Mouse (Mus musculus): Measurements from ENCODE around the gene Pdpn. TPM values are rescaled to one million over a fixed set of nuclear protein-coding genes. Genes with fewer than 3 reads are reported as not detected.
A peak's percentile ranks its signal among the peaks of the same experiment; 100 is the strongest.

The Pdpn gene
- polyA plus RNA-seq, 1 experiment from 2014 or later = 39.0 TPM

DNA sequence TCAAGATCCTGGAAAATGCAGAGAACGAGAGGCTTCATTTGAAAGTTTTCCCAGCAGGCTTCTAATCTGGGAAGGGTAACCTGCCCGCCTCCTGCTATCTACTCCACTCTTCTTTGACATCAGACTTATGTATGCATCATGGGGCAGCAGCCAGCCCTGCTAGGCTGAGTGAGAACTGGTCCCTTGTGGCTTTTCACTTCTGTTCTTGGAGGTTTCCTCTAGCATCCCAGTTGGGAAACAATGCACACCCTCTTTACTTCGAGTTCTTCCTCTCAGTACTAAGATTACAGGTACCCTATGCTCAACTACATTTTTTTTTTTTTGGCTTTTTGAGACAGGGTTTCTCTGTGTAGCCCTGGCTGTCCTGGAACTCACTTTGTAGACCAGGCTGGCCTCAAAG, 28.5 kb downstream of the Pdpn start:
- Histone ChIP-seq H3K4me1 (no peaks in the 10 kb centered on the region), H3K36me3 (peaks cover 7% of the 10 kb centered on the region), H3K27me3 (no peaks in the 10 kb centered on the region), H3K9ac (no peak overlapping the region), H3K27ac (no peak overlapping the region), H3K9me3 (no peaks in the 10 kb centered on the region), H3K4me3 (no peak overlapping the region), H3K4me2 (replicated peaks) (no peak overlapping the region)
- ATAC-seq (ENCODE audit: insufficient number of reproducible peaks, insufficient read depth, low FRiP score, low TSS enrichment) = no peak
- WGBS = 74% methylated on average over 3 of the region's 3 CpGs

DNA sequence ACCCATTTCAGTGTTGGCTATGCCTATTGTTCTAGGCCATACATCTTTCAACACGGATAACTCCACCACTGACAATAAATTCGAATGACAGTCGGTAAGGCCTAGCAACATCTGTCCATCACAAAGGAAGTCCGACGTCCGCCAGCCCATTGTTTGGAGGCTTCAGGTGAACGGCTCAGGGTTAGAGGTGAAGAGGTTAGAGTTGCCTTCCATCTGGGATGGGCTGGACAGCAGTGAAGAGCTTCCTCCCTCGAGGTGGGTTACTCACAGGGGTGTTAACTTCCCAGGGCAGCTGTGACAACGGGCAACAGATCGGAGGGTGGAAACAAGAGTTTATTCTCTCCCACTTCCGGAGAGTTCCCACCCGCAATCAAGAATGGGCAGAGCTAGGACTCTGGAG, 36.7 kb downstream of the Pdpn start:
- Histone ChIP-seq H3K27ac (no peak overlapping the region), H3K9ac (no peak overlapping the region), H3K27me3 (no peaks in the 10 kb centered on the region), H3K4me1 (peaks cover 6% of the 10 kb centered on the region; the same call in 1 of the 2 replicates), H3K36me3 (no peaks in the 10 kb centered on the region), H3K4me3 (no peak overlapping the region), H3K4me2 (replicated peaks) (no peak overlapping the region), H3K9me3 (no peaks in the 10 kb centered on the region)
- ATAC-seq (ENCODE audit: insufficient number of reproducible peaks, insufficient read depth, low FRiP score, low TSS enrichment) = no peak
- 79% methylated on average over 12 of the region's 12 CpGs for WGBS

DNA sequence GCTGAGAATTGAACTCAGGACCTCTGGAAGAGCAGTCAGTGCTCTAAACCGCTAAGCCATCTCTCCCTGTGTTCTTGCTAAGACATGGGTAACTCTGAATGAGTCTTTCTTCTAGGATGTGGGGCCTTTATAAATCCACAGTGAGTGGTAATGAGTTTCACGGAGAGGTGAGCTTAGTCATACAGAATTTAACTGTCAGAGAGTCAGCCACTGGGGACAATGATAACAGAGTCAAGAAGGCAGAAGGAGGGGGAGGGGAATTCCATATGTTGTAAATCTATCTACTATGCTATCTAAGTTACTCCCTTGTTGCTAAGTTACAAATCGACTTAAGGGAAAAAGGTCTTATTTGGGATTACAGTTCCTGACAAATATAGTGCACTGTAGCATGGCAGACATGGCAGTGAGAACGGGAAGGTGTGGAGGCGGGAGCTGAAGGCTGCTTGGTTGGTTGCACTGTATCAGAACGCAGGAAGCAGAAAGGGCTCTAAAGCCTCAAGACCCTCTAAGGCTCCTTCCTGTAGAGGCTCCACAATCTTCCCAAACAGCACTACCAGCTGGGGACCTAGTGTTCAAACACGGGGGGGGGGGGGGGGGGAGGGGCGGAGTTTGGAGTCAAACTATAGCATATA, 39.5 kb downstream of the Pdpn start:
- no peak overlapping the region for H3K27ac ChIP-seq
- no peaks in the 10 kb centered on the region for H3K36me3 ChIP-seq
- no peak overlapping the region for H3K9ac ChIP-seq
- WGBS = 49% methylated on average over 8 of the region's 8 CpGs
- H3K4me2 ChIP-seq (replicated peaks) = no peak overlapping the region
- no peak overlapping the region for H3K4me3 ChIP-seq
- H3K9me3 ChIP-seq = no peaks in the 10 kb centered on the region
- ATAC-seq (ENCODE audit: insufficient number of reproducible peaks, insufficient read depth, low FRiP score, low TSS enrichment) = 0 out of 2 replicates have a peak, but pooled peaks have one; percentile 25
- H3K4me1 ChIP-seq = peaks cover 6% of the 10 kb centered on the region; the same call in 1 of the 2 replicates
- no peaks in the 10 kb centered on the region for H3K27me3 ChIP-seq

DNA sequence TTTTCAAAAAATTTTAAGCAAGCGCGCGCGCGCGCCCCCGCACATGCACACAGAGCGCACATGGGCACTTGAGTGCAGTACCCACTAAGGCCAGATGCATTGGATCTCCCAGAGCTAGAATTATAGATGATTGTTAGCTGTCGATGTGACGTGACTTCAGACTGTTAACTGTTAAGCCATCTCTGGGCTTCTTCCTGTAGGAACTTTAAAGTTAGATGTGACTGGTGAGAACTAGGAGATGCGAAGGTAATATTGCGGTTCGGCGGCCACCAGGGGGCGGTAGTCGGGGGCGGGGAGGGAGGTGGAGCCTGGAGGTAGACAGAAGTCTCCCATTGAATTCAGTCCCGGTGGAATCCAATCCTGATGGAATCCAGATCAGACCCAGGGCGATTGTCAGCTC, 40.8 kb downstream of the Pdpn start:
- H3K4me1 ChIP-seq = peaks cover 6% of the 10 kb centered on the region; the same call in 1 of the 2 replicates
- H3K27me3 ChIP-seq = no peaks in the 10 kb centered on the region
- H3K4me2 ChIP-seq (replicated peaks) = peak overlapping the region; percentile 21
- H3K27ac ChIP-seq = no peak overlapping the region
- 33% methylated on average over 19 of the region's 19 CpGs for WGBS
- ATAC-seq (ENCODE audit: insufficient number of reproducible peaks, insufficient read depth, low FRiP score, low TSS enrichment) = no peak
- no peaks in the 10 kb centered on the region for H3K9me3 ChIP-seq
- no peak overlapping the region for H3K9ac ChIP-seq
- no peaks in the 10 kb centered on the region for H3K36me3 ChIP-seq
- H3K4me3 ChIP-seq = no peak overlapping the region

DNA sequence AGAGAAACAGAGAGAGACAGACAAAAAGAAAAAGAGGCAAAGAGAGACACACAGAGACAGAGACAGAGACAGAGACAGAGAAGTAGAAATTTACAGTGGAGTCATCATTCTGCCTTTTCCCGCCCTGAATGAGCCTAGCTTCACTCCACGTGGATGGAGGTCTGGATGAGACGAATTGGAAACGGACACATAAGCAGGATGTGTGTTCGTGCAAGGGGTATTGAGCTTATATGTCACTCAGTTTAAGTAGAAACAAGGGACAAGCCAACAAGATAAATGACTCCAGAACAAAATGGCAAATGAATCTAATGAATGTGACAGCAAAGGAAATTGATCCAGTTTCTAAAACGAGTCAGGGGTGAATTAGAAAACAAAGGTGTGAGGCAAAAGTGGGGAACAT, 41.4 kb downstream of the Pdpn start:
- Histone ChIP-seq H3K9ac (no peak overlapping the region), H3K4me3 (no peak overlapping the region), H3K27ac (no peak overlapping the region), H3K36me3 (no peaks in the 10 kb centered on the region), H3K9me3 (no peaks in the 10 kb centered on the region), H3K4me2 (replicated peaks) (no peak overlapping the region), H3K4me1 (peaks cover 6% of the 10 kb centered on the region; the same call in 1 of the 2 replicates), H3K27me3 (no peaks in the 10 kb centered on the region)
- WGBS = 51% methylated on average over 6 of the region's 6 CpGs
- no peak for ATAC-seq (ENCODE audit: insufficient number of reproducible peaks, insufficient read depth, low FRiP score, low TSS enrichment)

DNA sequence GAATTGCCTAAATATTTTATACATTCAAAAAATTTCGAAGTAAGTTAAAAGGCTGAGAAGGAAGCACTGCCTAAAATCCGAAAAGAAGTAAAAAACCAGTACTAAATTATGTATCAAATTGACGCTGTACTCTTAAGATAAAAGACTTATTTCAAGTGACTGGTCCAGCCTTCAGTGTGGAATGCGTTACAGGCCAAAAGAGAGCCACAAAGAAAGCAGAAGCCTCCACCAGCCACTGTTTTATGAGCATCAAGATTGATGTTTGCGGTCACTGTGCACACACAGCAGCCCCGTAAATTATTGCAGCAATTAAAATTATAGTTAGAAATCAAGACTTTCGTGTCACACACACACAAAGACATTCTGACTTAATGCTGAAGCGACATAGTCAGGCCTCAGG, 43.8 kb downstream of the Pdpn start:
- H3K9me3 ChIP-seq = no peaks in the 10 kb centered on the region
- no peak overlapping the region for H3K9ac ChIP-seq
- ATAC-seq (ENCODE audit: insufficient number of reproducible peaks, insufficient read depth, low FRiP score, low TSS enrichment) = no peak
- H3K27ac ChIP-seq = no peak overlapping the region
- H3K27me3 ChIP-seq = no peaks in the 10 kb centered on the region
- no peaks in the 10 kb centered on the region for H3K36me3 ChIP-seq
- 79% methylated on average over 8 of the region's 8 CpGs for WGBS
- no peak overlapping the region for H3K4me3 ChIP-seq
- H3K4me1 ChIP-seq = peaks cover 6% of the 10 kb centered on the region; the same call in 1 of the 2 replicates
- H3K4me2 ChIP-seq (replicated peaks) = no peak overlapping the region

DNA sequence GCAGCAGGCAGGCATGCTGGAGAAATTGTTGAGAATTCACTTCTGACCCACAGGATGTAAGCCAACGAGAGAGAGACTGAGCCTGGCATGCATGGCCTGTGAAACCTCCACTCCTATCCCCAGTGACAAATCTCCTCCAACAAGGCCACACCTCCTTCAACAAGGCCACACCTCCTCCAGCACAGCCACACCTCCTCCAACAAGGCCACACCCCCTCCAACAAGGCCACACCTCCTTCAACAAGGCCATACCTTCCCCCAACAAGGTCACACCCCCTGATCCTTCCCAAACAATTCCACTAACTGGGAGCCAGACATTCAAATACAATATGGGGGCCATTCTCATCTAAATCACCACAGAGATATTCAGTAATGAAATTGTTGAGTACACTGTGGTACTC, 46.0 kb downstream of the Pdpn start:
- Histone ChIP-seq H3K9ac (no peak overlapping the region), H3K4me2 (replicated peaks) (no peak overlapping the region), H3K27me3 (no peaks in the 10 kb centered on the region), H3K4me3 (no peak overlapping the region), H3K27ac (no peak overlapping the region), H3K9me3 (no peaks in the 10 kb centered on the region), H3K4me1 (no peaks in the 10 kb centered on the region), H3K36me3 (no peaks in the 10 kb centered on the region)
- WGBS = 84% methylated on average over 1 of the region's 1 CpGs
- no peak for ATAC-seq (ENCODE audit: insufficient number of reproducible peaks, insufficient read depth, low FRiP score, low TSS enrichment)

DNA sequence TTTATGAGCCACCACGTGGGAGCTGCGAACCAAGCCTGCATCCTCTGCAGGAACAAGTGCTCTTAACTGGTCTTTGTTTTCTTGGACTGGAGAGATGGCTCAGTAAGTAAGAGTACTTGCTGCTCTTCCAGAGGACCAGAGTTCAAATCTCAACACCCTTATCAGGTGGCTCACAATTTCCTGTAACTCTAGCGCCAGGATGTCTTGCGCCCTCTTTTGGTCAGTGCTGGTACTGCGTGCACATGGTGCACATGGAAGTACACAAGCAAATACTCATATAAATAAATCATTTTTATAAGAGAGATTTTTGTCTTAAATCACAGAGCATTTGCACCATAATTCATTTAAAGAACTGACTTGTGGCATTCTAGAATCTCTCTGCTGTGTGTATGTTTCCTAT, 51.3 kb downstream of the Pdpn start:
- WGBS = 80% methylated on average over 5 of the region's 5 CpGs

DNA sequence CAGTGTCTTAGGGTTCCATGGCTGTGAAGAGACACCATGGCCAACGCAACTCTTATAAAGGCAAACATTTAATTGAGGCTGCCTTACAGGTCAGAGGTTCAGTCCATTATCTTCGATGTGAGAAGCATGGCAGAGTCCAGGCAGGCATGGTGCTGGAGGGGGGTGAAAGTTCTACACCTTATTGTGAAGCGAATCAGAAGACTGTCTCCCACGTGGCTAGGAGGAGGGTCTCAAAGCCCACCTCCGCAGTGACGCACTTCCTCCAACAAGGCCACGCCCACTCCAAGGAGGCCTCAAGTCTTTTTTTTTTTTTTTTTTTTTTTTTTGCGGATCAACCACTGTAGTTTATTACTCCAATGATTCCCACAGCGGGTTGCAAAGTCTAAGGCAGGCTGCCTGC, 58.1 kb downstream of the Pdpn start:
- 69% methylated on average over 9 of the region's 9 CpGs for WGBS
- Histone ChIP-seq H3K27me3 (no peaks in the 10 kb centered on the region), H3K27ac (no peak overlapping the region), H3K9me3 (no peaks in the 10 kb centered on the region), H3K4me1 (no peaks in the 10 kb centered on the region), H3K4me2 (replicated peaks) (no peak overlapping the region), H3K4me3 (no peak overlapping the region), H3K36me3 (no peaks in the 10 kb centered on the region), H3K9ac (no peak overlapping the region)
- no peak for ATAC-seq (ENCODE audit: insufficient number of reproducible peaks, insufficient read depth, low FRiP score, low TSS enrichment)

More for the DNA sequence above, 51.3 kb downstream of the Pdpn start:
- H3K9me3 ChIP-seq = no peaks in the 10 kb centered on the region
- no peaks in the 10 kb centered on the region for H3K36me3 ChIP-seq
- no peak overlapping the region for H3K4me3 ChIP-seq
- H3K27ac ChIP-seq = no peak overlapping the region
- no peaks in the 10 kb centered on the region for H3K4me1 ChIP-seq
- H3K27me3 ChIP-seq = no peaks in the 10 kb centered on the region
- no peak overlapping the region for H3K9ac ChIP-seq
- H3K4me2 ChIP-seq (replicated peaks) = no peak overlapping the region
- ATAC-seq (ENCODE audit: insufficient number of reproducible peaks, insufficient read depth, low FRiP score, low TSS enrichment) = no peak

DNA sequence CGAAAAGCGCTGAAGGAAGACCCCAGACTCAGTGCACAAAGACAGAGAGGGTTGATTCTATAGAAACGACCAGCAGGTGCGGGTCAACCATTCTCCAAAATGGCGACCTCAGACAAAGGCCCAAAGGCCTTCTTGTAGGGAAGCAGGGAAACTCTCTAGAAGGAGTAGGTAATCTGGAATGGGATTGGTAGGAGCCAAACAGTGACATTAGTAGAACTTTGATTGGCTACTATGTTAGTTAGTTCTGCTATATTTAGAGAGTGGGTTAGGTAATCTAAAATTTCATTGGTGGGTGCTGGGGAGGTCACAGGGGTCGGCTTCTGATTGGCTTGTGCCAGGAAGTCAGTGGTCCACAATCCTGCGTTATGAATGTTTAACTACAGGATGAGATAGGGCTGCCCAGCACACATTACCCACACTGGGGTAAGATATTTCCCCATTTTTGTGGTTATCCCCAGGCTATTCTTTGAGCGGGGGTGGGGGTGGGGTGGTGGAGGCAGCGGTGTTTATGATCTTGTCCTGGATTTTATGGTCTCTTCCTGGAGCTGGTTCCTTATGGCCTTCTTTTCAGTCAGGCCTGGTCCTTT, 59.7 kb downstream of the Pdpn start:
- no peak overlapping the region for H3K4me3 ChIP-seq
- no peak overlapping the region for H3K4me2 ChIP-seq (replicated peaks)
- no peaks in the 10 kb centered on the region for H3K9me3 ChIP-seq
- ATAC-seq (ENCODE audit: insufficient number of reproducible peaks, insufficient read depth, low FRiP score, low TSS enrichment) = no peak
- no peaks in the 10 kb centered on the region for H3K4me1 ChIP-seq
- no peak overlapping the region for H3K27ac ChIP-seq
- H3K36me3 ChIP-seq = no peaks in the 10 kb centered on the region
- WGBS = 88% methylated on average over 9 of the region's 9 CpGs
- no peaks in the 10 kb centered on the region for H3K27me3 ChIP-seq
- H3K9ac ChIP-seq = no peak overlapping the region

DNA sequence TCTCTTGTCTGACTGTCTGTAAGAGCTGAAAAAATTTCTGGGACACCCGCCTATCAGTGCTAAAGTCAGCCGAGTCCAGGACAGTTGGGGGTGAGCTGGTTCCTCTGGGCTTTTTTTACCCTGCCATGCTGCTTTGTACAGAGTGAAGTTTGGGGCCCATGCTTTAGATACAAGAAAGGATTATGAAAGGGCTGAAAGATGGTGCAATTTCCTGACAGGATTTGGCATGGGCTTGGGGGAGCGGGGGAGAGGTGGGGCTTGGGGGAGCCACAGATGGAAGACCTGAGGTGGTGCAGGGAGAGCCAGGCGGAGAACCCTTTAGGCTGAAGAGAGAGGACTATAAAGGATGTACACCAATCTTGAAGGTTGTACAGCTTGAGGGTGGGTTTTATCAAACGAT, 60.2 kb downstream of the Pdpn start:
- Histone ChIP-seq H3K4me3 (no peak overlapping the region), H3K4me1 (no peaks in the 10 kb centered on the region), H3K27me3 (no peaks in the 10 kb centered on the region), H3K9me3 (peaks cover 4% of the 10 kb centered on the region; the same call in 1 of the 2 replicates), H3K9ac (no peak overlapping the region), H3K36me3 (no peaks in the 10 kb centered on the region), H3K4me2 (replicated peaks) (no peak overlapping the region), H3K27ac (no peak overlapping the region)
- 91% methylated on average over 5 of the region's 5 CpGs for WGBS
- no peak for ATAC-seq (ENCODE audit: insufficient number of reproducible peaks, insufficient read depth, low FRiP score, low TSS enrichment)

DNA sequence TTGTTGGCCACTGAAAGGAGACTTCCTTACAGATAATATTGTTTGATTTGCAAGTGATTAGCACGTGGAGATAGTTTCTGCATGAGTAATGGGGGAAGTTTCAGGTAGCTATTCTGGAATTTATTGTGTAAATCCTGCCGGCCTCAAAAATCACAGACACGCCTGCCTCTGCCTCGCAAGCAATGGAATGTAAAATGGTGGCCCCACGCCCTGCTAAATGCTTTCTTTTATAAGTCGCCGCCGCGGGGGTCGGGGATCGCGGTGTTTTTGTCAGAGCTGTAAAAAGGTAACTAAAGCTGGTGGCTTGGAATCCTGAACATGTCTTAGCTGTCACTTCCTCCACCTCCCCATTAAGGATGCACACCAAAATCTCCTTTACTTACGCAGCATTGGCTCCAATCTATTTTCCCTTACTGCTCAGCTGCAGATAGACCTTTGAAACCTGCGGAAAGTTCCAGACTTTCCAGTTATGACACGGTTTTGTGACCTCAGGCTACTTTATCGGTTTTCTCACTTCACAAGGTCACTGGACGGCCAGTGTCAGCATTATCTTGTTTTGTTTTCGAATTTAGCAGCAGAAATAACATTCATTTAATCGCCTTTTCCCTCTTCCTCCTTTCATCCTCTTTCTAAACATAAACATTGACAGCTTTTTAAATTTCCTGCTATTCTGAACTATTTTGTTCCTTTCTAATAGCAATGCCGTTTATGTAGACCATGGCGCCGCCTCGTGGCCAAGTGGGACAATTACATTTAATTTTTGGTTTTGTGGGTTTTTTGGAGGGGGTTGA, 60.9 kb downstream of the Pdpn start:
- Histone ChIP-seq H3K4me3 (no peak overlapping the region), H3K27me3 (no peaks in the 10 kb centered on the region), H3K4me2 (replicated peaks) (0 out of 2 replicates have a peak overlapping the region, but pooled peaks have one; percentile 7), H3K27ac (no peak overlapping the region), H3K4me1 (no peaks in the 10 kb centered on the region), H3K36me3 (no peaks in the 10 kb centered on the region), H3K9ac (no peak overlapping the region), H3K9me3 (peaks cover 4% of the 10 kb centered on the region; the same call in 1 of the 2 replicates)
- ATAC-seq (ENCODE audit: insufficient number of reproducible peaks, insufficient read depth, low FRiP score, low TSS enrichment) = no peak
- 21% methylated on average over 23 of the region's 23 CpGs for WGBS

All from embryonic facial prominence, embryonic 12.5 days (tissue).